Mouse (Mus musculus) cerebellum, adult (tissue): ENCODE measurements around the gene Slc44a2.

ENCODE experiments used
- ATAC-seq: cut with Nextera tagmentation; 2 replicates; pipeline ENCODE4 v1.9.2; 2017; ENCODE audit warnings: mild to moderate bottlenecking, moderate library complexity, mixed read lengths; ENCODE audit not compliant: insufficient number of reproducible peaks, low FRiP score, low TSS enrichment

Slc44a2 gene

DNA sequence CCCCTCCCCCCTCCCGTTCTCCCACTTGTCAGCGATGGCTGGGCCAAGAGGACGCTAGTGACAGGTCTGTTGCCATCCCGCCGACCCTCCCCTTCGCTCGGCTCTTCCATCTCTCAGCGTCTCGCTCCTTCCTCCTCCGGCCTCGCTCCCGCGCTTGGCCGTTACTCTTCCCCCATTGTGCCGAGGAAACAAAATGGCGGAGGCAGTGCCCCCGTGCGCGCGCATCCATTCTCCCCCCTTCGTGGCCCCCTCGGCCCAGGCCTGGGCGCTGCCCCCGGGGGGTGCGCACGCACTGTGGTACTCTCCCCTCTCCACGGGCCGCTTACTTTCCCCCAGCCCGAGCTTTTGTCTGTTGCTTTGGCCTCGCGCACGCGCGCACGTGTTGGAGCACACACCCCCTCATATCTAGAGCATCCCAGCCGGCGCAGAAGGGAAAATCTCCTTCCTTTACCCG lies 47.7 kb downstream of the Slc44a2 start:
- peak; percentile 49 for ATAC-seq

DNA sequence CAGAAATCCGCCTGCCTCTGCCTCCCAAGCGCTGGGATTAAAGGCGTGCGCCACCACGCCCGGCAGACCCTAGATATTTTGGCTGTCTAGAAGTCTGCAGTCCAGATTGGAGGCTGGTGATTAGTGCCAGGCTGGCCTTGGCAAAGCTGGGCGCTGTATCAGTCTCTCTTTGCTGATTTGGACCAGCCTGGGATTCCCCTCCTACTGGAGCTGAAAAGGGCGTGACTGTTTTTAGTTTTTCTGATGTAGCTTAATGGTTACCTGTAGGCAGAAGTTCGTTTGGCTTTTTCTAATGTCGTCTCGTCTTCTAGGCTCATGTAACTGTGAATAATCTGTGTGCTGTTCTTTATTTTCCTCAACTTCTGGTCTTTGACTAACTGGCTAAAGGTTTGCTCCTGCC lies 48.6 kb downstream of the Slc44a2 start:
- no peak for ATAC-seq

DNA sequence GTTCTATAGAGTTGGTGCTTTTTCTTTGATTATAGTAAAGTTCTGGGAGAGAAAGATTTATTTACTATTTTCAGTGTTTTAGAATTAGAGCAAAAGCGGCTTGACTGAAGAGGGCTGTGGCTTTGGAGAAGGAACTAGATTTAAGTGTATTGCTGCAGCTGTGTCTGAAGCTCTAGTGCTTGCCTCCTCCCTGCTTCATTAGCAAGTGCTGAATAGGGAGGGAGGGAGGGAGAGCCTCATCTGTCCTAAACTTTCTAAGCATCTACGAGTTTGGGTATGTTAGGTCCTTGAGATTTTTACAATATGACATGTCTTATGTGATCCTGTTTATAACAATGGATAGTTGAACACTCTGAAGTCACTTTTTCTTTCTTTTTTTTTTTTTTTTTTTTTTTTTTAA lies 50.4 kb downstream of the Slc44a2 start:
- ATAC-seq: no peak

DNA sequence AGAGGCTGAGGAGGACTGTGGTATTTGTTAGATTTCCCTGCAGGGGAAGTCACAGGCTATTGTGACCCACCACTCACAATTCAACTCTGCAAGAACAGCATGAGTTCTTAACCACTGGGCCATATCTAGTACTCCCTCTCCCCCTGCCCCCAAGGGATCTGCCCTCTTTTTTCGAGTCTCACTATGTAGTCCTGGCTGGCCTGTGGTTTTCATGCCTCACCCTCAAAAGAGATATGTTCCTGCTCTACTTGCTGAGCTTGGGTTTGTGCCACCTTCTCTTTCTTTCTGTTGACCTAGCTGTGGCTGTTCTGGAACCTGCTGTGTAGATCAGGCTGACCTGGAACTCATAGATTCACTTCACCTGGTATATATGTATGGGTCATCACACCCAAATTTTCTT lies 52.0 kb downstream of the Slc44a2 start:
- no peak for ATAC-seq

DNA sequence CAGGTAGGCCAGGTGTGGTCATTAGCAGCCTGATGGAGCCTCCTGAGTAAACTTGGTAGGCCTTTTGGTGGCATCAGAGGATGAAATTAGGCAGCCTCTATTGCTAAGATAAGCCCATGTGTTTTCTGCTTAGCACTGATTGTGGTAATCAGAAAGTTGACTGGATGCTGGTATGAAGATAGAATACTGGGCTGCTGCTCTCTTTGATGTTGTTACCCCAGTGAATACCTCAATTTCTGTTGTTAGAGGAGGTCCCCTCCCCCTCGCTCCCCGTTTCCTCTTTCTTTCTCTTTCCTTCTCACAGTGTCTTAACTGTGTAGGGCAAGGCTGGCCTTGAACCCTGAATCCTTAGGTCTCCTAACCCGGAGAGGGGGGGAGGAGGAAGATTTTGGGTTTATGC lies 58.7 kb downstream of the Slc44a2 start:
- ATAC-seq: no peak

DNA sequence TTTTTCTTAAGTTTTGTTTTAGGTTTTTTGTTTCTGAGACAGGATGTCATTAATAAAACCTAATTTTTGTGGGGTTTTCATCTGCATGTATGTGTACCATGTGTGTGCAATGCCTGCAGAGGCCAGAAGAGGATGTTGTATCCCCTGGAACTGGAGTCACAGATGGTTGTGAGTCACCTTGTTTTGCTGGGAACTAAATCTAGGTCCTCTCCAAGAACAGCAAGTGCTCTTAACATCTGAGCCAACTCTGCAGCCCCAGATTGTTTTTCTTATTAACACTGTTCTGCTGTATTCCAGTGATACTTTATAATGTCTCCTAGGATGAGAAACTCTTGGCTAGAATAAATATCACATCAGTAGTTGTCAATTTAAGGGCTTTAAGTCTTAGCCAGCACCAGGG lies 60.4 kb downstream of the Slc44a2 start:
- no peak for ATAC-seq

DNA sequence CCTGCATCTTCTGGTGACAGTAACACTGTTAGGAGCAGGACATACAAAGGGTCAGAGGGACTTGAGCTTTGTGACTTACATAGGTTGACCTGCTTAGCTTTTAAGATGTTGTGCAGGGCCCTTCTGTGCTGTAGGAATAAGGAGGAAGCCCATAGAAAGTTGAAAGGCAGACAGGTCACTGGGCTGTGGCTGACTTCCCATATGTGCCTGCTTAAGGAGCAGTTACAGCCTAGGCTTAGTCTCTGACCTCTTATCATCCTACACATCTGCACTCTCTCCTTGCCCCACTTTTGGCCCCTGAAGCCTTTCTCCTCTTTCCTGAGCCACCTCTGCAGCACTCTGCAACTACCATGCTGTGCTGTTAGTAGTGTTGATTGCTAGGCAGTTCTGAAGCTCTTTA lies 63.5 kb downstream of the Slc44a2 start:
- ATAC-seq: no peak

DNA sequence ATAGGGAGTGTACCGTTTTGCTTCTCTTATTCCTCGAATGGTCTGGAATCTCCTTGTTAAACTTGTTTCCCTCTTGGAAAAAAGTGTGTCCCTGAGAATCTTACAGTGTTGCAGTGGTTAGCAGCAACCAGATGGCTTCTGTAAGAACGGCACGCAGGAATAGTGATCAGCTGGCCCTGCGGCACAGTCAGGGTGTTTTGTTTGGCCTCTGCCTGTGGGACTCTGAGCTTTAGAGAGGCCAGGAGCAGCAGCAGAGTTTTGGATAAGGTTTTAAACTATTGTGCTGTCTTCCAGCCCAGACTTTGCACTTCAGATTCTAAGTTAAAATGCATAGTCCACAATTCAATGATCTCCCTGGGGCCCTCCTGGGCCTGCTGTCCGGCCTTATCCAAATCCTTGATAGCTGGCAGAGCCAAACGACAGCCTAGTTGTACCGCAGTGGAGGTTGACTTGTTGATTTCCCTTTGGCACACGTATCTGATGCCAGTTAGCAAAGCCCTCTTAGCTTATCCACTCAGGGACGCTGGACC lies 72.2 kb downstream of the Slc44a2 start:
- no peak for ATAC-seq

DNA sequence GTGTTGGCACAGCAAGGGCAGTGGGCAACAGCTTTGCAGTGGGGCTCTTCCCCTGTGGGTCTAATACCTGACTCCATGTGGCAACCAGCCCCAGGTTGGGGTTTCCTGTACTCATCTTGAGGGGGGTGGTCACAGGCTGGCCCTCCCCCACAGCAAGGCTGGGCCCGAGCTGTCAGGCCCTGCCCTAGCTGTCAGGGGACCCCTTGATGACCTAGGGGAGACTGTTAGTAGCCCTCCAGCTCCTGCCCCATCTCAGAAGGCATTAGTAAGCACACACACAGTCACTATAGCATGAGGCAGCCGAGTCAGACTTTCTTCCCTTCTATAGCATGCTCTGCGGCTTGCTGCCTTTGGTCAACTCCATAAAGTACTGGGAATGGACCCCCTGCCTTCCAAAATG lies 75.2 kb downstream of the Slc44a2 start:
- no peak for ATAC-seq

DNA sequence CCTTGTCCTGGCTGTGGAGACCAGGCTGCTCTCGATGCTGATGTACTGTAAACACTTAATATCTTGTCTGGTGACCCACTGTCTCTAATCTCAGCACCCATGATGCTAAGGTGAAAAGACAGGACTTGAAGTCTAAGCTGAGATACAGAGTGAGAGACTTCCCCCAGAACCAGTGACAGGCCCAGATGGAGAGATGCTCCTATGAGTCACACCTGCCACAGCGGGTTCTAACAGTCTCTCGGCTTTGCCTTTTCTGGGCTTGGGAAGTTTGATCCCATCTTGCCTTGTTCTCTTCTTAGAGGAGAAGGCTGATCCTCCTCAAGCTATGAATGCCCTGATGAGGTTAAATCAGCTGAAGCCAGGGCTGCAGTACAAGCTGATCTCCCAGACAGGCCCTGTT lies 76.7 kb downstream of the Slc44a2 start:
- ATAC-seq: no peak

DNA sequence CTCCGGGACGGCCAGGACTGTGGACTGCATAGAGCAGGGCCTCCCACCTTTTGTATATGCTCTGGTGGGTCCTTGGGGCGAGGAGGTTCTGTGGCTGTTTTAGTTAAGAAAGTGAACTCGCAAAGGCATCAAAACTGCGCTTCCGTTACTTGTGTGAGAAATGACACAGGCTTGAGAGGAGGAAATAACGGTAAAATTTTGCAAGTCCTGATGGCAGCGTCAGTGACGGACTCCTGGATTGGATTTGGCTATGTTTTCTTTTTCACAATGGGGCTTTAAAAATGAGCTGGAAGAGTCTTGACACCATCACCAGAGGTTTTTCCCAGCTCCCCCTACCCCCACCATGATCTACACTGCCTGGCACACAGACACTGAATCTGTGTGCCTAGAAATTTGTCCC lies 80.5 kb downstream of the Slc44a2 start:
- ATAC-seq: no peak

DNA sequence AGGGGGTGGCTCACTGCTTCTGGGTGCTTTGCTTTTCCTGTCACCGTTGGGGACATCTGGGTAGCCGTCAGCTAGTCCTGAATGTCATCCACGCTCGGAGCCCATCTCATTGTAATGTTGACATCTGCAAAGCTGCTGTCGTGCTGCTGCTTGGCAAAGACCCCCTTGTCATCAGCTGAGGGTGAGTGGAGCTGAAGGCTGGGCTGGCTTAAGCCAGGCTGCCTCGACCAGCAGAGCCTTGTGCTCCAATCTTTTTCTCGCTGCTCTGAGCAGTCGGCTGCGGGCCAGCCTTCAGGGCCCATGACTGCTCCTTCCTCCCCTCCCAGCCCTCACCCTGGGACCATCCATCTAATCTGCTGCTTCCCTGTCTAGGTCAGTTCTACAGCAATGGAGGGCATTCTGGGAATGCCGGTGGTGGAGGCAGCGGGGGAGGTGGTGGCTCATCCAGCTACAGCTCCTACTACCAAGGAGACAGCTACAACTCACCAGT lies 82.3 kb downstream of the Slc44a2 start:
- ATAC-seq: no peak

DNA sequence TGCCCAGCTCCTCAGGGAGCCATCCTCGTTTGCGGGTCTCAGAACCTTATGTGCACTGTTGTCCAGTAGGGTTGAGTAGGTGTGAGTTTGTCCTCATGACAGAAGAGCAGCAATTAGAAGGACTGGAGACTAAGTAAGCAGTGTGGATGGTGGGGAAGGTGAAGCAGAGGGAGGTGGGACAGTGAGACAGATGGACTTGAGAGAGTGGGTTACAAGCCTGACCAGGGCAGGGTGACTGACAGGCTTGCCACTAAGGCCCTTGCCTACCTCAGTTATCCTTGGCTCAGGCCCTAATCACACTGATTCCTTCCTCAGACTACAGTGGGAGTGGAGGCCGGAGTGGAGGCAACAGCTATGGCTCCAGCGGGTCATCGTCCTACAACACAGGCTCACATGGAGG lies 83.2 kb downstream of the Slc44a2 start:
- no peak for ATAC-seq
